Mouse (Mus musculus) heart, embryonic 10.5 days (tissue): Measurements from ENCODE around the gene Mageb2. TPM values are rescaled to one million over a fixed set of nuclear protein-coding genes. Genes with fewer than 3 reads are reported as not detected.
"Not testable (repeated sequence)": the region's sequence is repeated elsewhere in the genome, so short reads cannot be mapped to it uniquely, and the experiment has no call there.

ENCODE experiments used
- DNase-seq: peaks from one replicate; pipeline ENCODE4 v3.0.0-alpha.2; 2017; ENCODE audit warnings: low spot score
- H3K27ac ChIP-seq: fragments of 300-500 bp; sonication (generic); 2 replicates; pipeline ENCODE4 v1.5.1; 2016; ENCODE audit warnings: mild to moderate bottlenecking
- H3K27me3 ChIP-seq: fragments of 300-500 bp; sonication (generic); 2 replicates; pipeline ENCODE4 v1.6.1; 2016; ENCODE audit warnings: mild to moderate bottlenecking; ENCODE audit not compliant: poor library complexity, insufficient read depth, severe bottlenecking
- H3K36me3 ChIP-seq: fragments of 300-500 bp; sonication (generic); 2 replicates; pipeline ENCODE4 v1.6.1; 2016; ENCODE audit warnings: mild to moderate bottlenecking, moderate library complexity
- H3K4me1 ChIP-seq: fragments of 300-500 bp; sonication (generic); 2 replicates; pipeline ENCODE4 v1.6.1; 2016; ENCODE audit warnings: mild to moderate bottlenecking
- H3K4me3 ChIP-seq: fragments of 300-500 bp; sonication (generic); 2 replicates; pipeline ENCODE4 v1.5.1; 2016; ENCODE audit warnings: mild to moderate bottlenecking, moderate library complexity
- H3K9me3 ChIP-seq: fragments of 300-500 bp; sonication (generic); 2 replicates; pipeline ENCODE4 v1.6.1; 2016; ENCODE audit warnings: mild to moderate bottlenecking, moderate library complexity
- WGBS: fragments of 180-500 bp; shearing (Covaris S2); methylation state at CpG from one replicate; pipeline ENCODE4 v1.1.7; 2016; 5-methylcytosine and 5-hydroxymethylcytosine counted together
- polyA plus RNA-seq: library from polyadenylated mRNA; unstranded; fragments of >200 nt; fragmentation: Nextera tagmentation; extraction: Ambion mirVana; gene quantifications from 2 replicates; pipeline ENCODE4 v1.2.1, GENCODE M21; 2016

The Mageb2 gene
- not detected in 2 replicates for polyA plus RNA-seq

DNA sequence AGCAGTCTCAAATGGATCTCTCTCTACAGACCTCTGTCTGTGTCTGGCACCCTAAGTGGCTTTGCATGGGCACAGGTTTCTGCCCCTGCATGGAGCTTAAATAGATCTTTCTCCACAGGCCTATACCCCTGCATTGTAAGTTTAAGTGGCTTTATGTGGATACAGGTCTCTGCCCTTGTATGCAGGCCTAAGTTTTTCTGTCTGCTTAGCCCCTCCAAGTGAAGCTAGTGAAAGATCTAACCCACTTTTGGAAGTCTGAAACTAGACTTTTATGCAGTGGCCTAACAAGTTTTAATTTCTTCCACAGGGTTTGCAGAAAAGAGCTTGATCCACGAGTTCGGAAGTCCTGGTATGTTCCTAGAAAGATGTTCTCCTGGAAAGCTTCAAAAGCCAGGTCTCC lies at the start of gene Mageb2:
Gene Mageb2, plus strand, starts transcription at position 301 of the 400 bp plus-strand sequence.
- H3K27ac ChIP-seq, H3K4me3 ChIP-seq, H3K36me3 ChIP-seq, H3K9me3 ChIP-seq, DNase-seq, H3K4me1 ChIP-seq, H3K27me3 ChIP-seq: not testable (repeated sequence)
- WGBS = 69% methylated on average over 2 of the region's 2 CpGs

DNA sequence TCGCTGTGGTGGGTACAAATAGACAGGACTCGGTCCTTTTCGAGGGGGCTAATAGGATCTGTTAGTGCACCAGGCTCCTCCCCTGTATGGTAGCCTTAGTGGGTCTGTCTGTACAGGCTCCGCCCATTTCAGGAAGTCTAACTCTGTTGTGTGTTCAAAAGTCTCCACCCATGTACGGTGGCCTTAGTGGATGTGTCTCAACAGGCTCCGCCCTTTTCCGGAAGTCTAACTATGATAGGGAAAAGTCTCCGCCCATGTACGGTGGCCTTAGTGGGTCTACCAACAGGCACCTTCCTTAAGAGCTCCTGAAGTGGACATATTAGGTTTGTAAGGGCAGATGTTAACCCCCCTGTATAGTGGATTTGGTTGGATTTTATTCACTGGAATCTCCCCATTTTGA lies 18.2 kb upstream of the Mageb2 start:
- not testable (repeated sequence) for H3K4me1 ChIP-seq, H3K4me3 ChIP-seq, H3K27me3 ChIP-seq, H3K9me3 ChIP-seq, DNase-seq, H3K36me3 ChIP-seq, H3K27ac ChIP-seq
- WGBS = 89% methylated on average over 9 of the region's 9 CpGs

Other genes starting within 250 kb of the Mageb2 start
- not detected in 2 replicates for gene Gm5072, start 60.8 kb downstream of the Mageb2 start, polyA plus RNA-seq
- gene Gm8914, start 148.4 kb downstream of the Mageb2 start, polyA plus RNA-seq = not detected in 2 replicates
- gene 1700084M14Rik, start 244.2 kb downstream of the Mageb2 start, polyA plus RNA-seq = not detected in 2 replicates